Mouse (Mus musculus) heart, embryonic 10.5 days (tissue): ENCODE results near the gene Gm3194. TPM values are rescaled to one million over a fixed set of nuclear protein-coding genes. Genes with fewer than 3 reads are reported as not detected.
"Not testable (repeated sequence)": the region's sequence is repeated elsewhere in the genome, so short reads cannot be mapped to it uniquely, and the experiment has no call there.

ENCODE experiments used
- DNase-seq: peaks from one replicate; pipeline ENCODE4 v3.0.0-alpha.2; 2017; ENCODE audit warnings: low spot score
- H3K27ac ChIP-seq: fragments of 300-500 bp; sonication (generic); 2 replicates; pipeline ENCODE4 v1.5.1; 2016; ENCODE audit warnings: mild to moderate bottlenecking
- H3K27me3 ChIP-seq: fragments of 300-500 bp; sonication (generic); 2 replicates; pipeline ENCODE4 v1.6.1; 2016; ENCODE audit warnings: mild to moderate bottlenecking; ENCODE audit not compliant: poor library complexity, insufficient read depth, severe bottlenecking
- H3K36me3 ChIP-seq: fragments of 300-500 bp; sonication (generic); 2 replicates; pipeline ENCODE4 v1.6.1; 2016; ENCODE audit warnings: mild to moderate bottlenecking, moderate library complexity
- H3K4me1 ChIP-seq: fragments of 300-500 bp; sonication (generic); 2 replicates; pipeline ENCODE4 v1.6.1; 2016; ENCODE audit warnings: mild to moderate bottlenecking
- H3K4me3 ChIP-seq: fragments of 300-500 bp; sonication (generic); 2 replicates; pipeline ENCODE4 v1.5.1; 2016; ENCODE audit warnings: mild to moderate bottlenecking, moderate library complexity
- H3K9me3 ChIP-seq: fragments of 300-500 bp; sonication (generic); 2 replicates; pipeline ENCODE4 v1.6.1; 2016; ENCODE audit warnings: mild to moderate bottlenecking, moderate library complexity
- WGBS: fragments of 180-500 bp; shearing (Covaris S2); methylation state at CpG from one replicate; pipeline ENCODE4 v1.1.7; 2016; 5-methylcytosine and 5-hydroxymethylcytosine counted together
- polyA plus RNA-seq: library from polyadenylated mRNA; unstranded; fragments of >200 nt; fragmentation: Nextera tagmentation; extraction: Ambion mirVana; gene quantifications from 2 replicates; pipeline ENCODE4 v1.2.1, GENCODE M21; 2016

Gm3194 gene
- 0.36 and 0.39 TPM in 2 replicates for polyA plus RNA-seq

GRCm38 (mm10) chr14:5455367-5455766 lies at the start of gene Gm3194:
Gene Gm3194 (minus strand): TSS chr14:5455467.
- not testable (repeated sequence) for H3K27me3 ChIP-seq, H3K36me3 ChIP-seq, H3K27ac ChIP-seq, DNase-seq, H3K4me1 ChIP-seq, H3K9me3 ChIP-seq, H3K4me3 ChIP-seq
- no CpG with 5 or more reads among the region's 3 CpGs for WGBS

DNA sequence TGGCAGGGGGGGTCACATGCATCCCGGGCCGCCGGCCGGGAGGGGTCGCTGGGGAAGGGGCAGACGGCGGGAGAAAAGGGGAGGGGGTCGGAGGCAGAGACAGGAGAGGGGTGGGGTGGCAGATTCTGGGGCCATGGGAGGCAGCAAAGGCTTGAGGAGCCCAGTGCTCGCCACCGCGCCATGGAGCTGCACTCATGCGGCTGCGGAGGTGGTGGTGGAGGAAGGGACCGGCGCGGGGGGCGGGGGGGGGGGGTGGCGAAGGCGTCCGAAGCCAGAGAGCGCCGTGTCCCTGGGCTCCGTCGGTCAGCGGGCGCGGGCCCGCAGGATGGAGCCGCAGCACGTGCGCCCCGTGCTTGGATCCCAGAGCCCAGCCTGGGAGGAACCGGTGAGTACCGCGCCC lies 46.1 kb upstream of the Gm3194 start, which contains the start of gene Gm3488:
Gene Gm3488, plus strand, starts transcription at position 301 of the 400 bp plus-strand sequence.
- WGBS, result no CpG with 5 or more reads among the region's 35 CpGs

GRCm38 (mm10) chr14:5483907-5484306 lies 28.6 kb upstream of the Gm3194 start, which contains the start of gene Gm3187:
Gene Gm3187 (plus strand): TSS chr14:5484207.
- not testable (repeated sequence) for DNase-seq, H3K27ac ChIP-seq, H3K4me3 ChIP-seq, H3K36me3 ChIP-seq, H3K9me3 ChIP-seq, H3K4me1 ChIP-seq, H3K27me3 ChIP-seq
- 76% methylated on average over 4 of the region's 5 CpGs for WGBS

More for the DNA sequence above, 46.1 kb upstream of the Gm3194 start, which contains the start of gene Gm3488:
- H3K36me3 ChIP-seq, H3K27me3 ChIP-seq, H3K9me3 ChIP-seq, H3K4me3 ChIP-seq, H3K27ac ChIP-seq, DNase-seq, H3K4me1 ChIP-seq: not testable (repeated sequence)

- not testable (repeated sequence) for H3K36me3 ChIP-seq, H3K4me1 ChIP-seq, DNase-seq, H3K9me3 ChIP-seq, H3K27ac ChIP-seq, H3K4me3 ChIP-seq, H3K27me3 ChIP-seq
- WGBS, result no CpG with 5 or more reads among the region's 3 CpGs
Measured at GRCm38 (mm10) chr14:5477730-5478129, 22.5 kb upstream of the Gm3194 start, which contains the start of gene Gm8246. Gene Gm8246 (minus strand): TSS chr14:5477830.

- H3K4me3 ChIP-seq, DNase-seq, H3K4me1 ChIP-seq, H3K9me3 ChIP-seq, H3K36me3 ChIP-seq, H3K27ac ChIP-seq, H3K27me3 ChIP-seq: not testable (repeated sequence)
- WGBS, result no CpG with 5 or more reads among the region's 19 CpGs
Measured at GRCm38 (mm10) chr14:5460469-5460868, 5.2 kb upstream of the Gm3194 start.

- H3K27me3 ChIP-seq, H3K27ac ChIP-seq, H3K4me1 ChIP-seq, DNase-seq, H3K36me3 ChIP-seq, H3K4me3 ChIP-seq, H3K9me3 ChIP-seq: not testable (repeated sequence)
- WGBS, result no CpG with 5 or more reads among the region's 37 CpGs
Measured at GRCm38 (mm10) chr14:5388949-5389348, 66.3 kb downstream of the Gm3194 start, which contains the start of gene Gm3500. Gene Gm3500 (minus strand): TSS chr14:5389049.

Other genes starting within 250 kb of the Gm3194 start
- gene Gm3526, start 194.9 kb downstream of the Gm3194 start, polyA plus RNA-seq, result not detected in 2 replicates
- gene Gm3542, start 120.5 kb downstream of the Gm3194 start, polyA plus RNA-seq, result not detected in 2 replicates
- gene Gm3500, start 66.4 kb downstream of the Gm3194 start, polyA plus RNA-seq, result not detected in 2 replicates
- not detected in 2 replicates for gene Gm8246, start 22.4 kb upstream of the Gm3194 start, polyA plus RNA-seq
- gene Gm3187, start 28.7 kb upstream of the Gm3194 start, polyA plus RNA-seq, result not detected in 2 replicates
- gene Gm3488, start 46.2 kb upstream of the Gm3194 start, polyA plus RNA-seq, result 1.9 and 2.0 TPM in 2 replicates
- not detected in 2 replicates for gene Gm3532, start 83.0 kb upstream of the Gm3194 start, polyA plus RNA-seq
- gene Gm8265, start 177.6 kb upstream of the Gm3194 start, polyA plus RNA-seq, result not detected in 2 replicates
- gene Gm9603, start 232.0 kb upstream of the Gm3194 start, polyA plus RNA-seq, result not detected in 2 replicates